Mouse (Mus musculus) MEL (cell line): ENCODE measurements at regions not wholly inside any gene's neighbourhood (a gene's known extent, or its start where the extent isn't known, plus 50 kb on each side); places are given as distances from the start of the nearest gene placed in this dataset.

Source experiments
- DNase-seq: peaks from one replicate; pipeline ENCODE4 v3.0.0; 2011; ENCODE audit warnings: low read depth, low spot score
- H3K27ac ChIP-seq: 2 replicates; pipeline ENCODE4 v1.5.1; 2012; ENCODE audit warnings: low read depth, mild to moderate bottlenecking, control low read depth, low read length, moderate library complexity; ENCODE audit not compliant: control insufficient read depth
- H3K27me3 ChIP-seq, 2 experiments: fragments of 150-350 bp in 1 of 2; sonication (generic) in 1 of 2; 2 replicates each; pipeline ENCODE4 v1.6.1; 2012; ENCODE audit warnings: low read length in 2 of 2, mild to moderate bottlenecking in 2 of 2, improper control_type of control experiment in 1 of 2, moderate library complexity in 1 of 2; ENCODE audit not compliant: insufficient read depth in 2 of 2, control insufficient read depth in 1 of 2
- H3K36me3 ChIP-seq, 2 experiments: 2 replicates each; pipeline ENCODE4 v1.6.1; 2012 to 2014; ENCODE audit warnings: low read length in 2 of 2, improper control_type of control experiment in 1 of 2, inconsistent platforms in 1 of 2, mild to moderate bottlenecking in 1 of 2; ENCODE audit not compliant: insufficient read depth in 2 of 2, control insufficient read depth in 1 of 2
- H3K4me1 ChIP-seq, 2 experiments: fragments of 150-350 bp in 1 of 2; sonication (generic) in 1 of 2; 2 replicates each; pipeline ENCODE4 v1.6.1; 2012; ENCODE audit warnings: low read length in 2 of 2, improper control_type of control experiment in 1 of 2, mild to moderate bottlenecking in 1 of 2; ENCODE audit not compliant: insufficient read depth in 2 of 2, control insufficient read depth in 1 of 2
- H3K4me3 ChIP-seq, 2 experiments: fragments of 150-350 bp in 1 of 2; sonication (generic) in 1 of 2; 2 replicates each; pipeline ENCODE4 v1.5.1; 2012; ENCODE audit warnings: low read depth in 2 of 2, low read length in 2 of 2, mild to moderate bottlenecking in 2 of 2, moderate library complexity in 2 of 2, control low read depth in 1 of 2, improper control_type of control experiment in 1 of 2; ENCODE audit not compliant: control insufficient read depth in 1 of 2, insufficient read depth in 1 of 2
- H3K79me2 ChIP-seq: 2 replicates; pipeline ENCODE4 v1.6.1; 2012; ENCODE audit warnings: mild to moderate bottlenecking, low read length, moderate library complexity; ENCODE audit not compliant: control insufficient read depth, poor library complexity, insufficient read depth
- H3K9ac ChIP-seq: 2 replicates; pipeline ENCODE4 v1.6.1; 2012; ENCODE audit warnings: low read depth, mild to moderate bottlenecking, control low read depth, low read length, moderate library complexity; ENCODE audit not compliant: control insufficient read depth, poor library complexity, severe bottlenecking
- H3K9me3 ChIP-seq: fragments of 150-350 bp; sonication (generic); replicated peaks from 2 replicates; pipeline ENCODE4 v1.6.1; 2012; ENCODE audit warnings: mild to moderate bottlenecking, low read length, improper control_type of control experiment, moderate library complexity; ENCODE audit not compliant: insufficient read depth
- CHD2 ChIP-seq: IDR thresholded peaks from 2 replicates; pipeline ENCODE4 v1.6.1; 2011; ENCODE audit warnings: low read length, improper control_type of control experiment
- EP300 ChIP-seq, 2 experiments: IDR thresholded peaks; 2 replicates each; pipeline ENCODE4 v1.6.1; 2011; ENCODE audit warnings: improper control_type of control experiment in 2 of 2, low read length in 2 of 2, low read depth in 1 of 2, mild to moderate bottlenecking in 1 of 2
- GATA1 ChIP-seq: IDR thresholded peaks from 2 replicates; pipeline ENCODE4 v1.6.1; 2011; ENCODE audit warnings: low read depth, low read length, improper control_type of control experiment
- HCFC1 ChIP-seq: IDR thresholded peaks from 2 replicates; pipeline ENCODE4 v1.6.1; 2012; ENCODE audit warnings: low read depth, mild to moderate bottlenecking, inconsistent platforms, low read length, improper control_type of control experiment, moderate library complexity
- JUND ChIP-seq: IDR thresholded peaks from 2 replicates; pipeline ENCODE4 v1.6.1; 2011; ENCODE audit warnings: low read depth, mild to moderate bottlenecking, improper control_type of control experiment, low read length
- KAT2A ChIP-seq: conservative IDR thresholded peaks from 2 replicates; pipeline ENCODE4 v1.6.1; 2012; ENCODE audit warnings: low read depth, low read length, improper control_type of control experiment, inconsistent platforms
- MAX ChIP-seq: IDR thresholded peaks from 2 replicates; pipeline ENCODE4 v1.6.1; 2011; ENCODE audit warnings: low read length, improper control_type of control experiment
- MAZ ChIP-seq: IDR thresholded peaks from 2 replicates; pipeline ENCODE4 v1.6.1; 2012; ENCODE audit warnings: low read depth, mild to moderate bottlenecking, inconsistent platforms, low read length, improper control_type of control experiment
- MEF2A ChIP-seq: IDR thresholded peaks from 2 replicates; pipeline ENCODE4 v1.6.1; 2014; ENCODE audit warnings: low read depth, mild to moderate bottlenecking, inconsistent platforms, low read length, improper control_type of control experiment; ENCODE audit not compliant: poor library complexity, insufficient replicate concordance, severe bottlenecking; ENCODE audit errors: extremely low read depth
- MYB ChIP-seq: IDR thresholded peaks from 2 replicates; pipeline ENCODE4 v1.6.1; 2011; ENCODE audit warnings: mild to moderate bottlenecking, low read depth, low read length, improper control_type of control experiment
- POLR2A ChIP-seq, 2 experiments: IDR thresholded peaks; 2 replicates each; pipeline ENCODE4 v1.6.1; 2011 to 2012; ENCODE audit warnings: low read length in 2 of 2, mild to moderate bottlenecking in 2 of 2, control low read depth in 1 of 2, improper control_type of control experiment in 1 of 2, low read depth in 1 of 2, moderate library complexity in 1 of 2; ENCODE audit not compliant: control insufficient read depth in 1 of 2, insufficient read depth in 1 of 2, poor library complexity in 1 of 2
- POLR2AphosphoS2 ChIP-seq: IDR thresholded peaks from 2 replicates; pipeline ENCODE4 v1.6.1; 2011; ENCODE audit warnings: low read length, improper control_type of control experiment
- POLR2AphosphoS5 ChIP-seq: IDR thresholded peaks from 2 replicates; pipeline ENCODE4 v1.6.1; 2012; ENCODE audit warnings: low read depth, borderline replicate concordance, mild to moderate bottlenecking, inconsistent platforms, low read length, moderate library complexity, mixed read lengths
- RCOR1 ChIP-seq: IDR thresholded peaks from 2 replicates; pipeline ENCODE4 v1.6.1; 2012; ENCODE audit warnings: low read depth, mild to moderate bottlenecking, inconsistent platforms, low read length, improper control_type of control experiment
- TAL1 ChIP-seq: IDR thresholded peaks from 2 replicates; pipeline ENCODE4 v1.6.1; 2012; ENCODE audit warnings: mild to moderate bottlenecking, inconsistent platforms, low read length, moderate library complexity, mixed read lengths
- UBTF ChIP-seq: IDR thresholded peaks from 2 replicates; pipeline ENCODE4 v1.6.1; 2012; ENCODE audit warnings: low read depth, mild to moderate bottlenecking, inconsistent platforms, low read length, improper control_type of control experiment, moderate library complexity, borderline replicate concordance; ENCODE audit not compliant: insufficient read depth
- ZC3H11A ChIP-seq: IDR thresholded peaks from 2 replicates; pipeline ENCODE4 v1.6.1; 2012; ENCODE audit warnings: low read depth, mild to moderate bottlenecking, inconsistent platforms, low read length, improper control_type of control experiment
- ZMIZ1 ChIP-seq: IDR thresholded peaks from 2 replicates; pipeline ENCODE4 v1.6.1; 2012; ENCODE audit warnings: low read depth, mild to moderate bottlenecking, inconsistent platforms, low read length, improper control_type of control experiment, moderate library complexity

- TF ChIP-seq RCOR1 (no peak), MAX (no peak), ZC3H11A (no peak), EP300 (IDR thresholded peaks at IDR 0.05; ENCODE audit: low read depth in 1 of 2, low read length in 2 of 2) (no peak), ZMIZ1 (no peak), MYB (no peak), POLR2AphosphoS5 (no peak), KAT2A (no peak), HCFC1 (no peak), TAL1 (no peak), MEF2A (no peak), POLR2AphosphoS2 (no peak), MAZ (no peak), GATA1 (no peak), UBTF (no peak), POLR2A (IDR thresholded peaks at IDR 0.05; ENCODE audit: control insufficient read depth in 1 of 2, insufficient read depth in 1 of 2, low read depth in 1 of 2, low read length in 2 of 2, poor library complexity in 1 of 2) (no peak), CHD2 (no peak), JUND (no peak)
- TF ChIP-seq, all 39 proteins: peak for 0
- Histone ChIP-seq H3K79me2 (no peaks in the 10 kb centered on the region), H3K36me3 (no peaks in the 10 kb centered on the region), H3K9me3 (no peaks in the 10 kb centered on the region), H3K4me3 (no peak overlapping the region), H3K27ac (no peak overlapping the region), H3K4me1 (no peaks in the 10 kb centered on the region), H3K9ac (no peak overlapping the region), H3K27me3 (no peaks in the 10 kb centered on the region)
- DNase-seq, result no peak
Observed at GRCm38 (mm10) chr3:65006565-65006964, 102.6 kb upstream of the Kcnab1 start.

GRCm38 (mm10) chr3:65023876-65024275, 85.3 kb upstream of the Kcnab1 start:
- no peak for DNase-seq
- Histone ChIP-seq H3K27ac (no peak overlapping the region), H3K9me3 (no peaks in the 10 kb centered on the region), H3K9ac (no peak overlapping the region), H3K4me1 (no peaks in the 10 kb centered on the region), H3K36me3 (no peaks in the 10 kb centered on the region), H3K27me3 (no peaks in the 10 kb centered on the region), H3K79me2 (no peaks in the 10 kb centered on the region), H3K4me3 (no peak overlapping the region)
- no peak for TF ChIP-seq ZC3H11A
- TF ChIP-seq RCOR1, result no peak
- TF ChIP-seq ZMIZ1, result no peak
